Mouse (Mus musculus): ENCODE measurements around the gene Soat1. TPM values are rescaled to one million over a fixed set of nuclear protein-coding genes. Genes with fewer than 3 reads are reported as not detected.

Gene Soat1
- polyA plus RNA-seq, 1 experiment from 2014 or later = 38.9 TPM

DNA sequence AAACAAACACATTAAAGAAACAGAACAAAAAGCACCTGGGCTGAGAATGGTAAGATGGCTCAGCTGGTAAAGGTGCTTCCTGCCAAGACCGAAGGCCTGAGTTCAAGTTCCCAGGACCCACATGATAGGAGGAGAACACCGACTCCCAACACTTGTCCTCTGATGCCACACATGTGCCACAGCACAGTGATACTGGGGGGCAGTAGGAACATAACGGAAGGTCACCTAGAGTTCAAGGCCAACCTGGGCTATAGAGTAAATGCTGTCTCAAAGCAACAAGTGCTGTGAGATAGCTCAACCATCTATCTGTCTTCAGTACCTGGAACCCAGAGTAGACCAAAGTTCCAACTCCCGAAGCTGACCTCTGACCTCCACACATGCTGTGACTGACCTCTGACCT lies 13.9 kb downstream of the Soat1 start:
- Histone ChIP-seq H3K9me3 (ENCODE audit: control insufficient read depth, low read length) (no peaks in the 10 kb centered on the region), H3K4me1 (replicated peaks; ENCODE audit: control insufficient read depth, insufficient read depth, low read length) (peaks cover 24% of the 10 kb centered on the region), H3K4me3 (ENCODE audit: low read length) (no peak overlapping the region), H3K9ac (ENCODE audit: low read length) (no peak overlapping the region), H3K27ac (ENCODE audit: low read length) (no peak overlapping the region), H3K27me3 (ENCODE audit: control insufficient read depth, insufficient read depth, low read depth, low read length) (no peaks in the 10 kb centered on the region), H3K36me3 (ENCODE audit: control insufficient read depth, insufficient read depth, low read length) (peaks cover under 1% of the 10 kb centered on the region; the same call in 1 of the 2 replicates), H3K4me2 (ENCODE audit: low read depth, low read length) (no peak overlapping the region)
- ATAC-seq (ENCODE audit: low read depth) = no peak
- WGBS = 92% methylated on average over 4 of the region's 4 CpGs

DNA sequence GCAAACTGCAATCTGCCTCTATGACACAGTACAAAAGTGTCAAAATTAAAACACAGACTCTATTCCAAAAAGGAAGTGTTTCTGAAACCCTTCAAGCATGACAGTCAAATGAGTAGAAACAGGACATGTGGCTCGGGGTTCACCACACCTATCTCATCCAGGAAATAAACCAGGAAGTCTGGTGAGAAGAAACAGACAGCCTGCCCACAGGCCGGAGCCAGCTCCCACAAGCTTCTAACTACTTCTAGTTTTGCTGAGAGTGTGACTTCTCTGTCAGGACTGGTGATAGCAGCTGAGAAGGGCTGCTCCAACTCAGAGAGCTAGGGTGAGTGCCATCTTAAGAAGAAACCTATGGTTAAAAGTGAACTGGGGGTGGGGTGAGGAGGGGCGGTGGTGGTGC lies 14.4 kb downstream of the Soat1 start:
- Histone ChIP-seq H3K4me3 (ENCODE audit: low read length) (no peak overlapping the region), H3K9ac (ENCODE audit: low read length) (no peak overlapping the region), H3K4me1 (replicated peaks; ENCODE audit: control insufficient read depth, insufficient read depth, low read length) (peaks cover 21% of the 10 kb centered on the region), H3K4me2 (ENCODE audit: low read depth, low read length) (no peak overlapping the region), H3K27me3 (ENCODE audit: control insufficient read depth, insufficient read depth, low read depth, low read length) (no peaks in the 10 kb centered on the region), H3K9me3 (ENCODE audit: control insufficient read depth, low read length) (no peaks in the 10 kb centered on the region), H3K36me3 (ENCODE audit: control insufficient read depth, insufficient read depth, low read length) (no peaks in the 10 kb centered on the region; the same call in 1 of the 2 replicates), H3K27ac (ENCODE audit: low read length) (0 out of 2 replicates have a peak overlapping the region, but pooled peaks have one; percentile 15)
- WGBS = 76% methylated on average over 3 of the region's 3 CpGs
- no peak for ATAC-seq (ENCODE audit: low read depth)

DNA sequence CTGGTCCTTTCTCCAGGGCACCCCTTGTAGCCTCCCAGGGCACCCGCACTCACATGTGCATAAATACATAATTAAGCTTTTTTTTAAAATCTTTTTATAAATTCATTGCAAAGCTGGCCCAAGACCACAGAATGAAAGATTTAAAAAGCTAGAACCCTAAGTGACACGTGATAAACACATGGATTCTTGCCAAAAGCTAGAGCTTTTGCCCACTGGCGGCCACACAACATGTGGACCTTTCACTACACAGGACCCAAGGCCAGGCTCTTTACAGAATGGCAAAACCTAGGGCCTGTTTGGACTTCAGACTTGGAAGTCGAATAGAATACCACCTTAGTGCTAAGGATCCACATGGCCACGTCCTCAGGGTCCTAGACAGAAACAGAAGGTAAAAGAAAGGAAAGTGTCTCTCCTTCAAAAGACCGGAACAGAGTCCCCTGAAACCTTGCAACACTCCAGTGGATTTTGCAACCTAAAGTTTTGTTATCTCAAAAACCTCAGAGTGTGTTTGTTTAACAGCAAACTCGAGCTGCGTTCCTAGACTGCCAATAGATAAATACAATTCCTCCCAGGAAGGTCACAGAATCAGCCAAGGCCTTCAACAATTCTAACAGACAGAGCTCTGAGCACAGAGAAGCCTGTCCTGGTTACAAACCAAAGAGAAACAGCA lies 15.6 kb downstream of the Soat1 start:
- no peak overlapping the region for H3K9ac ChIP-seq (ENCODE audit: low read length)
- H3K36me3 ChIP-seq (ENCODE audit: control insufficient read depth, insufficient read depth, low read length) = no peaks in the 10 kb centered on the region; the same call in 1 of the 2 replicates
- peak; percentile 46 for ATAC-seq (ENCODE audit: low read depth)
- H3K27me3 ChIP-seq (ENCODE audit: control insufficient read depth, insufficient read depth, low read depth, low read length) = no peaks in the 10 kb centered on the region
- no peak overlapping the region for H3K4me3 ChIP-seq (ENCODE audit: low read length)
- H3K4me2 ChIP-seq (ENCODE audit: low read depth, low read length) = no peak overlapping the region
- peak overlapping the region; percentile 64 for H3K27ac ChIP-seq (ENCODE audit: low read length)
- no peaks in the 10 kb centered on the region for H3K9me3 ChIP-seq (ENCODE audit: control insufficient read depth, low read length)
- WGBS = 33% methylated on average over 8 of the region's 8 CpGs
- H3K4me1 ChIP-seq (replicated peaks; ENCODE audit: control insufficient read depth, insufficient read depth, low read length) = peaks cover 16% of the 10 kb centered on the region

DNA sequence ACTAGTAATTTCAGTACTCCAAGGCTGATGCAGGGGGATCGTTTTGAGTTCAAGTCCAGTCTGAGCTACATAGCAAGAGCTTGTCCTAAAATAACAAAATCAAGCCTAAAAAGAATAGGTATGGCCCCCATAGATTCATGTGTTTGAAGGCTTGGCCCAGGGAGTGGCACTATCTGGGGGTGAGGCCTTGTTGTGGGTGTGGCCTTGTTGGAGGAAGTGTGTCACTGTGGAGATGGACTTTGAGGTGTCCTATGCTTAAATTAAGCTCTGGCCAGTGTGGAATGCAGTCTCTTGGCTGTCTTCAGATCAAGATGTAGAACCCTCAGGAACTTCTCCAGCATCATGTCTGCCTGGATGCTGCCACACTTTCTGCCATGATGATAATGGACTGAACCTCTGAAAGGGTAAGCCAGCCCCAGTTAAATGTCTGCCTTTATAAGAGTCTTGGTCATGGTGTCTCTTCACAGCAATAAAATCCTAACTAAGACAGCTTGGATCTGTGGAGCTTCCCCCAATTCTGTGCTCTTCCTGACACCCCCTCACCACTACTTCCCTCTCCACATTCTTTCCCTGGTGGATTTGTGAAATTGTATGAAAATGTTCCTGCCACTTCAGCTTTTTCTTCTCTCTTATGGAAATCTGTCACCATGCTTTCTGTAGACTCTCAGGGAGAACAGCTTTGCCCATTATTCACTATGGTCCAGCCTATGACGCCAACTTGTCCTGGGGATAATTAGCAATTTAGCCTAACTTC lies 18.9 kb downstream of the Soat1 start:
- Histone ChIP-seq H3K27me3 (ENCODE audit: control insufficient read depth, insufficient read depth, low read depth, low read length) (no peaks in the 10 kb centered on the region), H3K4me2 (ENCODE audit: low read depth, low read length) (no peak overlapping the region), H3K9ac (ENCODE audit: low read length) (no peak overlapping the region), H3K9me3 (ENCODE audit: control insufficient read depth, low read length) (no peaks in the 10 kb centered on the region), H3K36me3 (ENCODE audit: control insufficient read depth, insufficient read depth, low read length) (no peaks in the 10 kb centered on the region; the same call in 1 of the 2 replicates), H3K27ac (ENCODE audit: low read length) (no peak overlapping the region), H3K4me3 (ENCODE audit: low read length) (no peak overlapping the region), H3K4me1 (replicated peaks; ENCODE audit: control insufficient read depth, insufficient read depth, low read length) (peaks cover 13% of the 10 kb centered on the region)
- ATAC-seq (ENCODE audit: low read depth) = no peak
- 92% methylated on average over 2 of the region's 2 CpGs for WGBS

DNA sequence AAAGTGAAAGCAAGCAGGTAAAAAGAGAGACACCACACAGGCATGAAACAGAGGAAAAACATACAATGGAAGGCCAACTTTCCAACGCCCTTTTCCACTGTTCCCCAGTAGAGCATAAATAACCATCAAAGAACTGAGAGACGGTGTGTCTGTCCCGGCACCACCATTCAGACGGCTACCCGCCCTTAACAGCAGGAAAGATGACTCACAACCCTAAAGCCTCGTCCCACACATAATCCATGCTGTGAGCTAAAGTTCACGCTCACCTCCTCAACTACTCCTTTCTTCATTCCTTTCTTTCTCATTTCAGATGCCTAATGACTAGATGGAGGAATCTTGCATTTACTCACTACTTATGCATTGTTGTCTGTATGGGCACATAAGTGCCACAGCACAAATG lies 19.7 kb downstream of the Soat1 start:
- H3K9ac ChIP-seq (ENCODE audit: low read length) = no peak overlapping the region
- no peaks in the 10 kb centered on the region for H3K27me3 ChIP-seq (ENCODE audit: control insufficient read depth, insufficient read depth, low read depth, low read length)
- H3K36me3 ChIP-seq (ENCODE audit: control insufficient read depth, insufficient read depth, low read length) = no peaks in the 10 kb centered on the region; the same call in 1 of the 2 replicates
- ATAC-seq (ENCODE audit: low read depth) = no peak
- WGBS = 68% methylated on average over 7 of the region's 7 CpGs
- no peak overlapping the region for H3K4me3 ChIP-seq (ENCODE audit: low read length)
- no peak overlapping the region for H3K4me2 ChIP-seq (ENCODE audit: low read depth, low read length)
- H3K4me1 ChIP-seq (replicated peaks; ENCODE audit: control insufficient read depth, insufficient read depth, low read length) = peaks cover 10% of the 10 kb centered on the region
- H3K9me3 ChIP-seq (ENCODE audit: control insufficient read depth, low read length) = no peaks in the 10 kb centered on the region
- H3K27ac ChIP-seq (ENCODE audit: low read length) = no peak overlapping the region

DNA sequence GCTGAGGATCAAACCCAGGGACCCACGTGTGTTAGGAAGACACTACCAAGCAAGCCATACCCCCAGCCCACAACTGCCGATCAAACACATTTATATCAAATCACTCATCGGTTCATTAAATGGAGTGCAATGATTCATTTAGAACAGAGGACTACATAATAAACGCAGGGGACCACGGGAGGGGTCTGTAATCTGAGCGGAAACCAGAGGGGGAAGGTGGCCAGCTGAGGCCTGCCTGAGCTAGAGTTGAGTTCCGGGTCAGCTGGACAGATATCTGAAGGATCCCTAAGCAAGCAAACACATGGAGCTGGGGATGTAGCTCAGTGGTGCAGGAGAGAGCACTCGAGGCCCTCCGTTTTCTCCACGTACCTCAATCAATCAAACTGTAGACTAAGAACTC lies 20.3 kb downstream of the Soat1 start:
- no peak overlapping the region for H3K9ac ChIP-seq (ENCODE audit: low read length)
- no peaks in the 10 kb centered on the region for H3K27me3 ChIP-seq (ENCODE audit: control insufficient read depth, insufficient read depth, low read depth, low read length)
- H3K4me1 ChIP-seq (replicated peaks; ENCODE audit: control insufficient read depth, insufficient read depth, low read length) = peaks cover 7% of the 10 kb centered on the region
- no peak overlapping the region for H3K4me2 ChIP-seq (ENCODE audit: low read depth, low read length)
- no peak overlapping the region for H3K27ac ChIP-seq (ENCODE audit: low read length)
- no peaks in the 10 kb centered on the region; the same call in 1 of the 2 replicates for H3K36me3 ChIP-seq (ENCODE audit: control insufficient read depth, insufficient read depth, low read length)
- 52% methylated on average over 10 of the region's 10 CpGs for WGBS
- no peaks in the 10 kb centered on the region for H3K9me3 ChIP-seq (ENCODE audit: control insufficient read depth, low read length)
- no peak for ATAC-seq (ENCODE audit: low read depth)
- no peak overlapping the region for H3K4me3 ChIP-seq (ENCODE audit: low read length)

DNA sequence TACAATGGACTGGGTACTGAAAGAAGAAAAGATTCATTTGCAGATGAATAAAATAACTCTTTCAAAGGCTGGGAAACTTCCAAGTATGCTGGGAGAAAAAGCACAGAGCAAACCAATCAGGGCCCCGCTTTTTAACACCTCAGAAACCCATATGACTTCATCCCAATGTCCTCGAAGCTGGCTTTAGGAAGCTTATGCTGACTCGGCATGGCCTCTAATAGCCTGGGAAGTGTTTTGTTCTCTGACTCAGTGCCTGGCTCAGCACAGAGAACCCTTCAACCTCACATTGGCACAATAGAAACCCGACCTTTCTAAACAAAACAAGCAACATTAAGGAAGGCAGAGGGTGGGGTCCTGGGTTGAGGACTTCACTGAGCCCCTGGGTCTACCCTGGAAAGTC lies 23.7 kb downstream of the Soat1 start:
- Histone ChIP-seq H3K4me2 (ENCODE audit: low read depth, low read length) (no peak overlapping the region), H3K4me1 (replicated peaks; ENCODE audit: control insufficient read depth, insufficient read depth, low read length) (no peaks in the 10 kb centered on the region), H3K9ac (ENCODE audit: low read length) (no peak overlapping the region), H3K4me3 (ENCODE audit: low read length) (no peak overlapping the region), H3K27me3 (ENCODE audit: control insufficient read depth, insufficient read depth, low read depth, low read length) (no peaks in the 10 kb centered on the region), H3K27ac (ENCODE audit: low read length) (no peak overlapping the region), H3K9me3 (ENCODE audit: control insufficient read depth, low read length) (no peaks in the 10 kb centered on the region), H3K36me3 (ENCODE audit: control insufficient read depth, insufficient read depth, low read length) (no peaks in the 10 kb centered on the region; the same call in 1 of the 2 replicates)
- ATAC-seq (ENCODE audit: low read depth) = peak; percentile 56; the same call in 1 of the 2 replicates
- WGBS = 45% methylated on average over 4 of the region's 4 CpGs

DNA sequence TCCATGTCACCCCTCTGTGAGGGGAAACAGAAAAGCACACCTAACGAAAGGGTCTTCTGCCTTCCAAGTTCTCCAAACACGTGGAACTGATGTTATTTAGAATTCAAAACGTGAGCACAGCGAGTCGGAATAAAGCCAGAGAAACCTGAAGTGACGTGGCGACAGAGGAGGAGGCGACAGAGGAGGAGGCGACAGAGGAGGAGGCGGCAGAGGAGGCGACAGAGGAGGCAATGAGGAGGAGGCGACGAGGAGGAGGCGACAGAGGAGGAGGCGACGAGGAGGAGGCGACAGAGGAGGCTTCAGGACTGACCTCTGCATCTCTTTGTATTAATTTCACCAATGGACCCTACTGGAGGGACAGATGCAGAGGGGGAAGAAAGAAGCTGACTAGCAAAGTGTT lies 24.4 kb downstream of the Soat1 start:
- H3K27ac ChIP-seq (ENCODE audit: low read length) = no peak overlapping the region
- ATAC-seq (ENCODE audit: low read depth) = 0 out of 2 replicates have a peak, but pooled peaks have one; percentile 41
- no peaks in the 10 kb centered on the region for H3K9me3 ChIP-seq (ENCODE audit: control insufficient read depth, low read length)

DNA sequence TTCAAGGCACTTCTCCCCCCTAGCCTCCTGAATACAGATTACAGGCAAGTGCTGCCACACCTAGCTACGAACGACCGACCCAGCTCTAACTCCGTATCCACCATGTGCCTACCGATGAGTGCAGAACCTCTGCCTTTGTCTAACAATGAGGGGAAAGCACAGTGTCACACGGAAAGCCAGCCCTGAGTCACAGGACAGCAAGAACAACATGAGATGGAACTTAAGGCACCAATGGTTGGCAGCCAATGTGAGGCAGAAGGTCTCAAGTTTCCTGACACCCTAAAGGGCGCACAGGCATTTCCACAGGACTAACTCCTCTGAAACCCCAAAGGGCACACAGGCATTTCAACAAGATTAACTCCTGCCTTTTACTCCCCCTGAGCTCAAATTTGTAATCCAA lies 25.0 kb downstream of the Soat1 start:
- no peak for ATAC-seq (ENCODE audit: low read depth)
- WGBS = 84% methylated on average over 7 of the region's 7 CpGs

More for the DNA sequence above, 24.4 kb downstream of the Soat1 start:
- Histone ChIP-seq H3K9ac (ENCODE audit: low read length) (no peak overlapping the region), H3K36me3 (ENCODE audit: control insufficient read depth, insufficient read depth, low read length) (no peaks in the 10 kb centered on the region), H3K4me3 (ENCODE audit: low read length) (no peak overlapping the region), H3K4me2 (ENCODE audit: low read depth, low read length) (no peak overlapping the region), H3K27me3 (ENCODE audit: control insufficient read depth, insufficient read depth, low read depth, low read length) (no peaks in the 10 kb centered on the region), H3K4me1 (replicated peaks; ENCODE audit: control insufficient read depth, insufficient read depth, low read length) (no peaks in the 10 kb centered on the region)
- 57% methylated on average over 17 of the region's 17 CpGs for WGBS

More for the DNA sequence above, 25.0 kb downstream of the Soat1 start:
- no peak overlapping the region for H3K4me2 ChIP-seq (ENCODE audit: low read depth, low read length)
- no peaks in the 10 kb centered on the region for H3K9me3 ChIP-seq (ENCODE audit: control insufficient read depth, low read length)
- no peaks in the 10 kb centered on the region for H3K36me3 ChIP-seq (ENCODE audit: control insufficient read depth, insufficient read depth, low read length)
- H3K27ac ChIP-seq (ENCODE audit: low read length) = no peak overlapping the region
- H3K9ac ChIP-seq (ENCODE audit: low read length) = no peak overlapping the region
- no peaks in the 10 kb centered on the region for H3K27me3 ChIP-seq (ENCODE audit: control insufficient read depth, insufficient read depth, low read depth, low read length)
- H3K4me3 ChIP-seq (ENCODE audit: low read length) = no peak overlapping the region
- no peaks in the 10 kb centered on the region for H3K4me1 ChIP-seq (replicated peaks; ENCODE audit: control insufficient read depth, insufficient read depth, low read length)
